Mouse (Mus musculus): ENCODE data around the gene Hus1. TPM values are rescaled to one million over a fixed set of nuclear protein-coding genes. Genes with fewer than 3 reads are reported as not detected.

Gene Hus1
- 9.7 TPM for total RNA-seq (2023)

DNA sequence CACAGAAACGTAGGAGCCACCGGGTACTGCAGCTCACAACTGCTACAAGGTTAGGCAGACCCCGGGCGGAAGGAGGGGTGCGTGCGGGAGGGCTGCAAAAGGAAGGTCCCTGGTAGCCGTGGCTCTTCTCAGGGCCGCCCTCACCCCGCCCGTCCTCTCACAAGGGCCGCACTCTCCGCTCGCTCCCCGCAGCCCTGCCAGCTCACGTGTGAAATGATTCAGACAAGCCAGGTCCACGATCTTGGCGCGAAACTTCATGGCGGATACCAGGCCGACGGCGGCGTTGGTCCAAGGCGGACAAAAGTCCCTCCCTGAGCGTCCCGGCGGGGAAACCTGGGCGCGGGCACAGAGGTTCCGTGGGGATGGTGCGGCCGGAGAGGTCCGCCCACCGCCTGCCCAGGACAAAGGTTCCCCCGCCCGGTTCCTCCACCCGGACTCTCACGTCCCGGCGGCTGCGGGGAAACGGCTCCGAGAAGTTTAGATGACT is at the start of gene Hus1:
TSS of gene Hus1 (minus strand) at position 339 of the 487 bp plus-strand sequence.

GRCm38 (mm10) chr11:9048703-9049060 is 37.7 kb upstream of the Hus1 start, which contains the start of gene Sun3:
Gene Sun3, minus strand, starts transcription at chr11:9048991.

DNA sequence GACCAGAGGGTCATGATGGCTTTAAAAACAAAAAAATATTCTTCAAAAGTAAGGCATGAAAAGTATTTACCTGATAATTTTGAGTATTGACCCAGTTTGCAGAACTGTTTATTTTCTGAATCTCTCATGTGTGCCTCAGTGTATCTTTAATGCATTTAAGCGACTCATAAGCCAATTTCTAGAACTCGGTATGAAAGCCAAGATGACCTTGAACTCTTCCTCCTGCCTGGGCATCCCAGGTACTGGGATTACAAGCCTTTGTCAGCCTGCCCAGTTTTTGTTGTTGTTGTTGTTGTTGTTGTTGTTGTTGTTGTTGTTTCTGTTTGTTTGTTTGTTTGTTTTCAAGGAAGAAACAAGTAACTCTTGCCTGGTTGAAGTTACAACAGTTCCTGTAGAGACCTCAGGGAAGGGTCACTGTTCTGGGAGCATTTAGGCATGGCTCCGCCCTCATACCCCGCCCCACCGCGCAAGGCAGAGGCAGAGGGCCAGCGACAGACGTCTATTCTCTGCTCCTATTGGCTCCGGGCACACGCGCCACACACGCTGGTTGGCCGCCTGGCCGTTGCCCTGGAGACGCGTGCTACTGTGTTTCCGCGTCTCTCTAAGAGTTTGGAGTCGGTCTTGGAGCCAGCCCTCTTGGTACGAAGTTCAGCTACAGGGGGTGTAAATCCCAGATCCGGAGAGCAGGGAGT is 37.2 kb upstream of the Hus1 start, which contains the start of gene Gm11992:
TSS of gene Gm11992 (plus strand) at position 584 of the 692 bp plus-strand sequence.

GRCm38 (mm10) chr11:8973166-8973565 is 37.8 kb downstream of the Hus1 start, which contains the start of gene Pkd1l1:
Gene Pkd1l1, minus strand, starts transcription at chr11:8973266.

Other genes starting within 250 kb of the Hus1 start
- not detected for gene Pkd1l1, start 37.9 kb downstream of the Hus1 start, total RNA-seq (2023)
- not detected for gene Gm11992, start 37.4 kb upstream of the Hus1 start, total RNA-seq (2023)
- gene Sun3, start 37.8 kb upstream of the Hus1 start, total RNA-seq (2023), result not detected
- not detected for gene Upp1, start 106.9 kb upstream of the Hus1 start, total RNA-seq (2023)
- 0.12 TPM for gene Abca13, start 180.8 kb upstream of the Hus1 start, total RNA-seq (2023)